Mouse (Mus musculus) limb, embryonic 14.5 days (tissue): ENCODE results near the gene Ascc1. TPM values are rescaled to one million over a fixed set of nuclear protein-coding genes. Genes with fewer than 3 reads are reported as not detected.

Source experiments
- ATAC-seq: fragments of 200-750 bp; cut with Nextera tagmentation; 2 replicates; pipeline ENCODE4 v1.8.0; 2017; ENCODE audit warnings: low read depth, moderate number of reproducible peaks, moderate TSS enrichment; ENCODE audit not compliant: low FRiP score
- DNase-seq: peaks from one replicate; pipeline ENCODE4 v3.0.0-alpha.2; 2015; ENCODE audit warnings: low spot score
- H3K27ac ChIP-seq: fragments of 300-500 bp; sonication (generic); replicated peaks from 2 replicates; pipeline ENCODE4 v1.5.1; 2014; ENCODE audit warnings: low read depth, mild to moderate bottlenecking, low read length, moderate library complexity, mixed read lengths
- H3K27me3 ChIP-seq: fragments of 300-500 bp; sonication (generic); 2 replicates; pipeline ENCODE4 v1.6.1; 2014; ENCODE audit warnings: low read length, mixed read lengths; ENCODE audit not compliant: control insufficient read depth, insufficient read depth
- H3K36me3 ChIP-seq: fragments of 300-500 bp; sonication (generic); 2 replicates; pipeline ENCODE4 v1.6.1; 2014; ENCODE audit warnings: mild to moderate bottlenecking, low read length, moderate library complexity, mixed read lengths; ENCODE audit not compliant: control insufficient read depth, insufficient read depth
- H3K4me1 ChIP-seq: fragments of 300-500 bp; sonication (generic); 2 replicates; pipeline ENCODE4 v1.6.1; 2014; ENCODE audit warnings: antibody characterized with exemption, low read length, mixed read lengths; ENCODE audit not compliant: control insufficient read depth, insufficient read depth
- H3K4me2 ChIP-seq: fragments of 300-500 bp; sonication (generic); replicated peaks from 2 replicates; pipeline ENCODE4 v1.6.1; 2014; ENCODE audit warnings: low read depth, mild to moderate bottlenecking, low read length, moderate library complexity; ENCODE audit not compliant: severe bottlenecking
- H3K4me3 ChIP-seq: fragments of 300-500 bp; sonication (generic); replicated peaks from 2 replicates; pipeline ENCODE4 v1.5.1; 2014; ENCODE audit warnings: low read length
- H3K9ac ChIP-seq: fragments of 300-500 bp; sonication (generic); 2 replicates; pipeline ENCODE4 v1.6.1; 2014; ENCODE audit warnings: mild to moderate bottlenecking, low read depth, low read length, moderate library complexity; ENCODE audit not compliant: severe bottlenecking
- H3K9me3 ChIP-seq: fragments of 300-500 bp; sonication (generic); 2 replicates; pipeline ENCODE4 v1.6.1; 2016; ENCODE audit warnings: low read length; ENCODE audit not compliant: control insufficient read depth
- POLR2A ChIP-seq: fragments of 200-500 bp; IDR thresholded peaks from 2 replicates; pipeline ENCODE4 v1.8.0; 2012; ENCODE audit warnings: inconsistent platforms, mild to moderate bottlenecking, moderate library complexity, borderline replicate concordance; ENCODE audit not compliant: insufficient read depth, insufficient read length; ENCODE audit errors: extremely low read depth
- WGBS: fragments of 180-500 bp; shearing (Covaris S2); extraction: QIAGEN DNeasy Blood & Tissue Kit; methylation state at CpG from one replicate; pipeline ENCODE4 v1.1.7; 2014; 5-methylcytosine and 5-hydroxymethylcytosine counted together
- polyA plus RNA-seq, 2 experiments: library from polyadenylated mRNA; depleted of rRNA in 1 of 2; stranded (reverse) in 1 of 2; unstranded in 1 of 2; fragments of >200 nt; fragmentation: Nextera tagmentation in 1 of 2; extraction: Ambion mirVana in 1 of 2; gene quantifications; 2 replicates each; pipeline versions ENCODE4 v1.2.1 to v1.2.3; 2012 to 2014

Ascc1 gene
- polyA plus RNA-seq, 2 experiments = 32.9 to 41.2 TPM

GRCm38 (mm10) chr10:60107448-60107847 is 104.8 kb downstream of the Ascc1 start:
- TF ChIP-seq POLR2A = no peak
- Histone ChIP-seq H3K4me3 (peak overlapping the region; percentile 59), H3K4me2 (peak overlapping the region; percentile 93), H3K27ac (no peak overlapping the region), H3K36me3 (no peaks in the 10 kb centered on the region), H3K9me3 (no peaks in the 10 kb centered on the region), H3K4me1 (peaks cover 6% of the 10 kb centered on the region), H3K9ac (peak overlapping the region; percentile 66), H3K27me3 (peaks cover 26% of the 10 kb centered on the region)
- ATAC-seq (no peak), DNase-seq (no peak)
- 1% methylated on average over 24 of the region's 28 CpGs for WGBS

DNA sequence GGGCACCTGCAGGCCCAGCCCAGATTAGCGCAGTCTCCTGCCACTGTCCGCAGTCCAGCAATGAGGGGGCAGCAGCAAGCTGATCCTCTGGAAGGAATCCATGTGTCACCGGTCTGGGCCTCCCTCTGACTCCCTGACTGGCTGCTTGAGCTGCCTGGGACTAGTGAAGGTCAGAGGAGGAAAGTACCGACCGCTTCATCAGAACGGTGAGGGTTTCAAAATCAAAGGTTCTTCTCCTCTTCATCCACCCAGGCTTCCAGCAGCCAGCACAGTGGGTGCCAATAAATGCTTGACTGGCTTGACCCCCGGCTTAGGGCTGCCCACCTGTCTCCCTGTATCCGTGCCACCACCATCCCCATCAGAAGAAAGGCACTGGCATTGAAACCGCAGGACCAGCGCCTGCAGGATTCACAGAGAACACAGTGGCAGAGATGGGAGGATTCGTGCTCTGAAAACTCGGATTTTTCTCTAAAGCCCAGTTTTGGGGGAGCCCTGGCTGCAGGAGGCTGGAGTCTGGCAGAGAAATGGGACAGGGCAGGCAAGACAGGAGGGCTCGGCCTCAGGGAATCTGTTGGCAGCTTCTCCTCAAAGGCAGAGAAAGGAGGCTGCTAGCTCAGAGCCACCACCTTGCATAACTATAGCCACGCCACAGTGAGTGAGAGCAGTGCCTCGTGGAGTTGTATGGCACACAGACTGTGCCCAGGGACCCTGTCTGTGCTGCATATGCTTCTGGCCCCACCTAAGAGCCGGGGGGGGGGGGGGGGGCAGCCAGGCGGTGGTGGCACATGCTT is 105.9 kb downstream of the Ascc1 start:
- Histone ChIP-seq H3K4me2 (no peak overlapping the region), H3K27me3 (peaks cover 26% of the 10 kb centered on the region), H3K9ac (no peak overlapping the region), H3K27ac (no peak overlapping the region), H3K9me3 (no peaks in the 10 kb centered on the region), H3K36me3 (no peaks in the 10 kb centered on the region), H3K4me3 (no peak overlapping the region), H3K4me1 (peaks cover 6% of the 10 kb centered on the region)
- TF ChIP-seq POLR2A = no peak
- WGBS = 53% methylated on average over 15 of the region's 17 CpGs
- no peak for DNase-seq
- ATAC-seq = no peak

- peaks cover 6% of the 10 kb centered on the region for H3K4me1 ChIP-seq
- H3K4me2 ChIP-seq = no peak overlapping the region
- no peaks in the 10 kb centered on the region for H3K36me3 ChIP-seq
- no peak overlapping the region for H3K9ac ChIP-seq
- H3K9me3 ChIP-seq = no peaks in the 10 kb centered on the region
- H3K27me3 ChIP-seq = peaks cover 26% of the 10 kb centered on the region
- TF ChIP-seq POLR2A = no peak
- no peak for ATAC-seq
- no peak overlapping the region for H3K4me3 ChIP-seq
- DNase-seq = no peak
- H3K27ac ChIP-seq = no peak overlapping the region
- WGBS = 82% methylated on average over 8 of the region's 8 CpGs
These were observed 106.7 kb downstream of the Ascc1 start for GRCm38 (mm10) chr10:60109336-60109735.

DNA sequence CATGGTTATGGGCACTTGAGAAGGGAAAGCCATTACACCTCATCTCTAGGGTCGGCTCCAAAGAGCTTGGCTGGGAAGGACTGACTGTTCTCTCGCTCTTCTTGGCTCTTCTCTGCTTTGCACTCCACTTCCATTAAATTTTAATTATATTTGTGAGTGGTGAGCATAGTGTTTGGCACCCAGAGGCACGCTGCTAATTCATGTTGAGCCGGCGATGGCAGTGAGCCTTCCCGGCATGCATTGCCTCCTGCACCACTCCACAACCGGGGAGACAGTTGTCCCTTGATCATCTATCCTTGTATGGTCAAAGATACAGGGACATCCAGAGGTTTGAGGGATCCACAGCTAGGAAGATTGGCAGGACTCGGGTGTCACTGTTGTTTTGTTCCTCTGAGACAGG is 107.4 kb downstream of the Ascc1 start:
- no peak overlapping the region for H3K4me2 ChIP-seq
- TF ChIP-seq POLR2A = no peak
- peaks cover 6% of the 10 kb centered on the region for H3K4me1 ChIP-seq
- H3K27ac ChIP-seq = no peak overlapping the region
- H3K36me3 ChIP-seq = no peaks in the 10 kb centered on the region
- 66% methylated on average over 8 of the region's 8 CpGs for WGBS
- H3K27me3 ChIP-seq = peaks cover 22% of the 10 kb centered on the region
- DNase-seq = no peak
- no peaks in the 10 kb centered on the region for H3K9me3 ChIP-seq
- no peak overlapping the region for H3K4me3 ChIP-seq
- no peak overlapping the region for H3K9ac ChIP-seq
- no peak for ATAC-seq

GRCm38 (mm10) chr10:60110908-60111475 is 108.4 kb downstream of the Ascc1 start:
- 91% methylated on average over 10 of the region's 10 CpGs for WGBS

More at GRCm38 (mm10) chr10:60110908-60111475, 108.4 kb downstream of the Ascc1 start:
- no peak for ATAC-seq
- no peak for TF ChIP-seq POLR2A
- Histone ChIP-seq H3K36me3 (no peaks in the 10 kb centered on the region), H3K4me3 (no peak overlapping the region), H3K4me2 (no peak overlapping the region), H3K4me1 (peaks cover 10% of the 10 kb centered on the region), H3K9ac (no peak overlapping the region), H3K27me3 (peaks cover 12% of the 10 kb centered on the region; the same call in 1 of the 2 replicates), H3K9me3 (no peaks in the 10 kb centered on the region), H3K27ac (no peak overlapping the region)
- DNase-seq = no peak
